ENCODE assay signal across 18 mouse cellular contexts in genomic region chr17:35180093-35180492, GRCm38 (mm10). TPM values are rescaled to one million over a fixed set of nuclear protein-coding genes. Genes with fewer than 3 reads are reported as not detected.
"Had no signal": no experiment of that assay in that cellular context is flagged by ENCODE, and none has a peak within 500 bp of the region (broad histone marks: within the 10 kb centered on the region; RNA-seq: fewer than 3 reads in every experiment).

No protein-coding gene starts in this region.

- H3K4me3 ChIP-seq: liver, embryonic 13.5 days; midbrain, embryonic 12.5 days; midbrain, embryonic 15.5 days had no signal

- H3K4me2 ChIP-seq: liver, embryonic 13.5 days; midbrain, embryonic 12.5 days; midbrain, embryonic 15.5 days had no signal

- H3K27ac ChIP-seq: kidney, postnatal 0 days; liver, embryonic 13.5 days; midbrain, embryonic 12.5 days; midbrain, embryonic 15.5 days had no signal

- H3K9me3 ChIP-seq: liver, embryonic 13.5 days; midbrain, embryonic 12.5 days; midbrain, embryonic 15.5 days had no signal

- H3K27me3 ChIP-seq: liver, embryonic 13.5 days; midbrain, embryonic 12.5 days; midbrain, embryonic 15.5 days had no signal

- H3K4me1 ChIP-seq: midbrain, embryonic 12.5 days; midbrain, embryonic 15.5 days had no signal

- H3K9ac ChIP-seq: liver, embryonic 13.5 days; midbrain, embryonic 12.5 days; midbrain, embryonic 15.5 days had no signal

- ATAC-seq: midbrain, embryonic 15.5 days had no signal

- H3K36me3 ChIP-seq: liver, embryonic 13.5 days; midbrain, embryonic 12.5 days; midbrain, embryonic 15.5 days had no signal

- DNase-seq: kidney, adult 2 months; kidney, postnatal 4 days; left cerebral cortex, postnatal 4 days; liver, embryonic 13.5 days; lung, adult 2 months; lung, postnatal 14 days; lung, postnatal 4 days; thymus, adult 18-20 months; thymus, postnatal 36 days had no signal

RNA-seq across cellular contexts. Expression of gene Lst1, which starts 8.1 kb away (rescaled TPM):
- total RNA-seq: megakaryocyte-erythroid progenitor cell, adult 5-6 weeks had no signal

RNA-seq across cellular contexts. Expression of gene Tnf, which starts 21.7 kb away (rescaled TPM):
- total RNA-seq: layer of hippocampus, adult 18-20 months; left cerebral cortex, postnatal 14 days; liver, adult 2 months had no signal
- polyA plus RNA-seq: kidney, embryonic 14.5 days; midbrain, embryonic 12.5 days; midbrain, embryonic 15.5 days; neural tube, embryonic 14.5 days had no signal
